Mouse (Mus musculus): ENCODE data around the gene Sycp2.

DNA sequence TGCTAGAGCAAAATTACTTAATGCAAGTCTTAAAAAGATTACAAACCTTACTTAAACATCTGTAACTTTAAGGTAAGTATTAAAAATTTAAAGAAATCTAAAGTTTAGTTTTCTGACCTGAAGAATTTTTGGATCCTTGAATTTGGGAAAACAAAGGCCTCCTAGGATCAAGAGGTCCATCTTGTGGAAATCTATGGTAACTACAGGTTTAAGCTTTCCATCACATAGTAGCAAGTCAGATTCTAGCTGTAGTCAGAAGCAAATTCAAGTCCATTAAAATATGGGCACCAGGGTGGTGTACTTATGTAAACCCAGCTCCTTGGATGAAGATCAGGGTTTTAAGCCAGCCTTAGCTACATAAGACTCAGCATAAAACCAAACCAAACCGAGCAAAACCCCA lies 69.6 kb downstream of the Sycp2 start:
- TF ChIP-seq POLR2A (IDR thresholded peaks at IDR 0.05; ENCODE audit: borderline replicate concordance, extremely low read depth, insufficient read depth, insufficient read length, poor library complexity, severe bottlenecking) = no peak
- no peak for TF ChIP-seq CTCF (IDR thresholded peaks at IDR 0.05; ENCODE audit: borderline replicate concordance, extremely low read depth, insufficient read depth, insufficient read length)

Data from brain, embryonic 14.5 days (tissue).